Mouse (Mus musculus) CH12F3 (cell line): ENCODE measurements around the gene Cyp27b1.
"Not testable (repeated sequence)": the region's sequence is repeated elsewhere in the genome, so short reads cannot be mapped to it uniquely, and the experiment has no call there.

Experiments used
- in situ Hi-C: fragments of 300-500 bp; cut with MboI; formaldehyde crosslinking; loops from 2 replicates; pipeline ENCODE4 v1.14.3; 2020; ENCODE audit warnings: low sequenced_read_pairs

Cyp27b1 gene

DNA sequence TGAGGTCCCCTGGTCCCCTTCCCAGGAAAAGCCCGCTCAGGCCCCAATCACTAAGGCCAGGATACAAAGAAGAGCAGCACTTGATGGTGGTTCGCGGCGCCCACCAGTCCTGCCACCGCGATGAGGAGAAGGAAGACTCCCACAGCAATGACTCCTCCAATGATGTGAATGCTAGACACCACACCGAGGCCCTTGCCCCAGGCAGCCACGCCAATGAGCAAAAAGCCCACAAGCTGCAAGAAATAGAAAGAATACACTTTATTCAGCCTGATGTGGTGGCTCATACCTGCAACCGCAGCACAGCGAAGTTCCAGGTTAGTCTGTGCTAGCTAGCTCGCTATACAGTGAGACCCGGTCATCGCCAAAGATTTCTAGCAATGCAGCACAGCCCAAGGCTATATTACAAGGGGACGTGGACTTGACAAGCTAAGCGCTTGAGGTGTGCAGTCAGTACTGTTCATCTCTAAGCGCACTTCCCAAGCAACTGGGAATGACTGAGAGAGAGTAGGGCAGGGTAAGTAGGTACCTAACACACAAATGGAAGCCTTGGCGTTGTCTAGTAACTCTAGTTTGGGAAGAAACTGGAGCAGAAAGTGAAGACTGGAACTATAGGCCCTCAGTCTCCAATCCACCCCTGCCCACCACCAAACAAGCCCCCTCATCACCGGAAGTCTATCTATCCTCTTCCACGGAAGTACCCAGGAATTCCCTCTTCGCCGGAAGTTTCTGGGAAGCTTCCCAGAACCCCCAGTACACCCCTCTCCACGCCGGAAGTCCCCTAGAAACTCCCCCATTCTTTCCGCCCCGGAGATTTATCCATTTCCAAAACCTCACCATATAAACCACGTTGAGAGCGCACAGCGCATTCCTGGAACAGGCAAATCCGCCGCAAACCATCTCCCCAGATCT is 21.5 kb downstream of the Cyp27b1 start:
- in situ Hi-C loops: no loop called here

DNA sequence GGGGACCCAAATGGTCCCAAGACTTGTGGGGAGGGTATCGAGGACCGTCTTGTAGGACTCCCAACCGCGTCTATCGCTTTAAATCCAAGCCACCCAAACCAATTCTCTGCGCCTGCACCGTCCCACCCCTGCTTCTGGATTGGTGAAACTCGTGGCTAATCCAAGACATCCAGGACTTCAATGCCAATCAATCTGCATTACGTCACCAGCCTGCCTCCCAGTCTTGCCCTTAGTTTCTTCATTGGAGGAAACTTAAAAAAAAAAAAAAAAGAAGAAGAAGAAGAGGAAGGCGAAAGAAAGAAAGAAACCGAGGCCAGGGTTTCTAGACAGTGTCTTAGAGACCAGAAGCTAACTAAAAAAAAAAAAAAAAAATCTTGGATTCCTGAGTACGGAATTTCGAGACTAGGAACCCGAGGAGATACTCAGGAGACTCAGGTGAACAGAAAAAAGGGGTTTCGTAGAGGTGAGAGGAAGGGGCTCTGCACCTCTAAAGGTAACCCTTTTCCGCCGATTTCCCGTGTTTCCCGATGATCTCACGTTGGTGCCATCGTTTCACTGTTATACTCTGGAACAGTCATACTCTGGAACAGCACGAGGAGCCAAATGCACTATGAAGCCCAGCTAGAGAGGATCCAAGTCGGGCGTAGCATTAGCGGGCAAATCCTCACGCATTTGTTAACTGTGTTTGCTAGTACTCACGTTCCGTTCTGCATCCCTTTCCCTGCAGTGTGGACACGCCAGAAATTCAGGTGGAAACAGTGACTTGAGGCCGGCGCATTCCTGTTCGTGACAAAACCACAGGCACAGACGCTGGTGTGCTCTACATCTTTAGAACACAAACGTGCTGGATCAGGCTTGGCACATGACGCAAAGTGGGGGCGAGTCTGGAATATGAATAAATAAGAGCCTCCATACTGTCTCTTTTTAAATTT is 22.4 kb downstream of the Cyp27b1 start, which contains the start of gene Tspan31:
Gene Tspan31 (minus strand): TSS at position 75 of the 932 bp plus-strand sequence.
- in situ Hi-C loops: no loop called here

DNA sequence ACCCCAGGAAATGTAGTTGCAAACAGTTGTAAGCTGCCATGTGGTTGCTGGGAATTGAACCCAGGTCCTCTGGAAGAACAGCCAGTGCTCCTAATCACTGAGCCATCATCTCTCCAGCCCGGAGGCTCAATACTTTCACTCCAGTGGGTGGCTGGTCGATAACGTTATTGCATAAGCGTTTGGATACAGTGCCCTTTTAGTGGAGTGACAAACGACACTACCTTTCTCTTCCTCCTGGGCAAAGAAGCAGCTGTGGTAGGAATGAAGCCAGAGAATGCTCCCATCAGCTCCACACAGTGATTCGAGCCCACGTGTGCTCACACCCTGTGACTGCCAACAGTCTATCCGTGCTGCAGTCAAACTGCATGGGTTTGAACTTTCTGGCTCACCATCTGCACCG is 23.2 kb downstream of the Cyp27b1 start:
- in situ Hi-C loops: no loop called here

DNA sequence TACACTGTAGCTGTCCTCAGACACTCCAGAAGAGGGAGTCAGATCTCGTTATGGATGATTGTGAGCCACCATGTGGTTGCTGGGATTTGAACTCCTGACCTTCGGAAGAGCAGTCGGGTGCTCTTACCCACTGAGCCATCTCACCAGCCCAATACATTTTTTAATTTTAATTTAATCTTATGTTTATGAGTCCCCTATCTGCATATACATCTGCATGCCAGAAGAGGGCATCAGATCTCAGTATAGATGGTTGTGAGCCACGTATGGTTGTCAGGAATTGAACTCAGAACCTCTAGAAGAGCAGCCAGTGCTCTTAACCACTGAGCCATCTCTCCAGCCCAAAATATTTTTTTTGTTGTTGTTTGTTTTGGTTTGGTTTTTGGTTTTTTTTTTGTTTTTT is 24.2 kb downstream of the Cyp27b1 start:
- in situ Hi-C loops: not testable (repeated sequence)

DNA sequence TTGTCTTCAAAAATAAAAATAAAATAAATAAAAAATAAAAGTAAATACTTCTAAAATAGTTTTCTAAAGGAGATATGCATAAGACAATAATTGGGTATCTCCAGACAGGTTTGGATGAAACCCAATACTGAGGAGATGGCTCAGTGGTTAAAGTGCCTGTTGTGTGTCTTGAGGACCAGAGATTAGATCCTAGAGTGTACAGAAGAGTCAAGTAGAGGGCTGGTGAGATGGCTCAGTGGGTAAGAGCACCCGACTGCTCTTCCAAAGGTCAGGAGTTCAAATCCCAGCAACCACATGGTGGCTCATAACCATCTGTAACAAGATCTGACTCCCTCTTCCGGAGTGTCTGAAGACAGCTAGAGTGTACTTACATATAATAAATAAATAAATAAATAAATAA is 24.9 kb downstream of the Cyp27b1 start:
- in situ Hi-C loops: not testable (repeated sequence)

DNA sequence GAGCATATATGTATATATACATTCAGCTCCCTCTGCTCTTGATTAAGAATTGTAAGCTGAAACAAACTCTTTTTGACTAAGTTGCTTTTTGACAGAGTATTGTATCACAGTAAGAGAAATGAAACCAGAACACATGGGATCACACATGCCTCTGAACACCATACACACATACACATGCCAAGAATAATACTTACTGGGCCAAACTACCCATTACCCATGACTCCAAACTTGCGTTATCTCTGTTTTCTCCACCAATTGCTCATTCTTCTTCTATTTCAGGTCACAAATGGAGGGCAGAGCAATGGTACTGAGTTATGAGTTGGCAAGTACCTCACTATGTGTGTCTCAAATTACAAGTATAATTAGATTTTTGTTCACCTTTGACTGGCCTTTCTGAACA is 25.9 kb downstream of the Cyp27b1 start:
- in situ Hi-C loops: no loop called here

DNA sequence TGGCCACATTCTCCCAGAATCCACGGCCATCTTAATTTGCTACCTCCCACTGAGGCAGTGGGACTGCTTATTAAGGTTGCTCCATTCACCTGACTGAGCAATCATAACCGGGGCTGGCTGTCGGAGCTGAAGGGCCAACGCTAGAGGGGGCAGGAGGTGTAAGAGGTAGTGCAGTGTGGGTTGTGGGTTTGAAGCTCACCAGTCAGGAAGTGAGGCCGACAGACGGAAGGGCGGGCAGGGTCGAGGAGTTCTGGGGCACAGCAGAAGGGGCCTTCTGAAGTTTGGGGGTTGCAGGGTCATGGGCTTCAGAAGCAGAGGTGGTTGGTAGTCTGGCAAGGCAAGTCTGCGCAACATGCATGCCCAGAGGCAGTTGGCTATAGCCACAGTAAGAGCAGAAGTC is 27.0 kb downstream of the Cyp27b1 start, which contains the start of gene Agap2:
Gene Agap2 (plus strand): TSS at position 205 of the 400 bp plus-strand sequence.
- in situ Hi-C loops: no loop called here

DNA sequence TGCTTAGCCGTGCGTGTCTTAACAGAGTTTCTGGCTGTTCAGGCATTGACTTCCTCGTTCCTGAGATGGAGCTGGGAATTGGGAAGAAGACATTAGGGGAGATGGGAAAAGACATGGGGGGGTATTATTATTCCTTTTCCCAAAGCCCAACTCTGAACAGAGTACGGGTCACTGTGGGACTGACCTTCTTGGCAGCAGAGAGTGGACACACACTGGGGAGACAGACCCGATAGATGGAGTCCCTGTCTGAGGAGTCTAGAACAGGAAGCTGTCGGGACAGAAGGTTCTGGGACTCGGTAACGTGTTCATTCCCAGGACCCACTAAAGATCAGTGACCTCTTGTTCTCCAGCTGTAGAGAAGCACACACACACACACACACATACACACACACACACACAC is 27.6 kb downstream of the Cyp27b1 start:
- in situ Hi-C loops: no loop called here

DNA sequence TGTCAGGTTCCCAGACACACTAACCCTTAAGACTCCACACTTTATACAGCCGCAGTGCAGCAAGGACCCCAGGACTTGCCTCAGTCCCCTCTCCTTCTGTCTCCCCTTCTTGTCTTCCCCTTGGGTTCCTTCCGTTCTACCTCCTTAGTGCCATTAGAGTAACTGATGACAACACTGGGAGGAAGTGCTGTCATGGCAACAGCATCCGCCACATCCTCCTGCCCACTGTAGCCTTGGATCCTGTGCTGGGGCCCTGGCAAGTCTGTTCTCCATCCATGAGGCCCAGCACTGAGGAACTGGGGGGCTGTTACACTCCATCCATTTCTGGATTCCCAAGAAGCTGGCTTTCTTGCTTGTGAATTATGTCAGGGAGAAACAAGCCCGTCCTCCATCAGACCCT is 28.0 kb downstream of the Cyp27b1 start:
- in situ Hi-C loops: no loop called here

DNA sequence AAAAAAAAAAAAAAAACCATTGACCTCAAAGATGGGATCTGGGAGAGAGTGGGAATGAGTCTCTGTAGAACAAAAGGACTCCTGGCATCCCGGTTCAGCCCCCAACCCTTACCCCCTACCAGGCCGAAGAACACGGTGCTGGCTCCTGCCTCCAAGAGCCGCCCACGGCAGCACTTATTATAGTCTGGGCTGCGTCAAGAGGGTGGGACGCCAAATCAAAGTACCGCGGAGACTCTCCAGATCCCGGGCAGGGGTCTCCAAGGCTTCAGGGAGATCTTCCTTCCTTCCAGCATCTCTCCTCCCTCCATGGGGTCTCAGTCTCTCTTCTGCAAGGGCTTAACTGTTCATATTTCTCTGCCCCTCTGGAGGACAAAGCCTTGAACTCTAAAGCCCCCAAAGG is 29.5 kb downstream of the Cyp27b1 start:
- in situ Hi-C loops: no loop called here

DNA sequence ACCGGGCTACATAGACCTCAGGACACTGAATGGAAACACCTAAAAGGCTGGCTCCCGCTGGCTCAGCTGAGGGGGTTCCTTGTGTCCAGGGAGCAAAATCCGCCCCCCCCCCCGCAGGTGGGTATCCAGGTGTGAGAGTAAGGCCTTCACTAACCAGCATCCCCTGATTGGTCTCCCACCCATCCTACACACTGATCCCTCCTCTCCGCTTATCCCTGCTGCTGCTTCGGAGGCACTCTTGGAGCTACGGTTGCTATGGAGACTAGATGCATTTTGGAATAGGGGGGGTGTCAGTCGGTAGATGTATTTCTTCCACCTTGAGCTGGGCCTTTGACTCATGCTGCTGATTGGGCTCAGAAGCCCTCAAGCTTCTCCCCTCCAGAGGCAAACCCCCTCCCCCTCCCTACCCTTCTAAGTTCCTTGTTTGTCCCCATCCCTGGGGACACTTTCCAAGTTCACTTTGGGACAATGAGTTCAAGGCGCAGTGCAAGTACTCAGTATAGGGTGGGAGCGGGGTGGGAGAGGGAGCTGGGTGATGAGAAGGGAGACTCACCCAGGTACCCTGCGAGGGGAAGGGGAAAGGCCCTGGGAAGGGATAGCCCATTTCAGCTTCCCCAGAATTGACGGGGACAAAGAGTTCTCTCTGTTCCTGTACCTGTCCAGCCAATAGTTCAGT is 30.1 kb downstream of the Cyp27b1 start:
- in situ Hi-C loops: no loop called here

DNA sequence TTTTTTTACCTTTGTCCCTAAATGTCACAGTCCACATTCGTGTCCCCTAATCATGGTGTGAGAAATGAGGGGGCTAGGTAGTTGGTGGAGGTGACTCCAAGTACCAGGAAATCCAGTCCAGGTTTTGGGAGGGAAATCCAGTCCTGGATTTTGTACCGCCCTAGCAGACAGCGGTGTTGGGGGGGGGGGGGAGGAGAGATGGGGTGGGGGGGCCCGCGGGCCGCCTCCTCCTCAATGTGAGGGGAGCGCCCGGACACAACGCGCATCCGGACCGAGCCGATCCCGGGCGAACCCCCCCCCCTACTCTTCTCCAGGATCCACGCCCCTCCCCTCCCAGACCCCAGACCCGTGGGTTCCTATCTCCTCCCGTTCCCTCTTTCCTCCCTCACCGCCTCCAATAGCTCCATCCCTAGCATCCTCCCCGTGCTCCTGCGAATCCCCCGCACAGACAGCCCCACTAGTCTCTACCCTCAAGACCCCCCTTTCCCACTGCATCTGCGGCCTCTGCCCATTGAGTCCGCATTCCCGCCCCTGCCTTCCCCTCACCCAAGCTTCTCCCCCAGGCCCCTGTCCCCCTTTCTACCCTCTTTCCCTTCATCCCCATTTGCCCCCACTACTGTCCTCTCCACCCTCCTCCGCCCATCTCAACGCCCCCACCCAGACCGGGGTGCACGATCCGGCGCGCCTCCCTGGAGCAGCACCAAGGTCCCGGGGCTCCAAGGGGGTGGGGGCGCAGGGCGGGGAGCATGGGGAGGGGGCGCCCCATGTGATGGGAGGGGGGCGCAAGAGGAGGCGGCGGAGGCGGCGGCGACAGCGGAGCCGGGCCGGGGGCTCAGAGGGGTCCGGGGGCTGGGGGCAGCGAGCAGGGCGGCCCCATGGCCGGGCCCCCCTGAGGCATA is 30.9 kb downstream of the Cyp27b1 start:
- in situ Hi-C loops: no loop called here

DNA sequence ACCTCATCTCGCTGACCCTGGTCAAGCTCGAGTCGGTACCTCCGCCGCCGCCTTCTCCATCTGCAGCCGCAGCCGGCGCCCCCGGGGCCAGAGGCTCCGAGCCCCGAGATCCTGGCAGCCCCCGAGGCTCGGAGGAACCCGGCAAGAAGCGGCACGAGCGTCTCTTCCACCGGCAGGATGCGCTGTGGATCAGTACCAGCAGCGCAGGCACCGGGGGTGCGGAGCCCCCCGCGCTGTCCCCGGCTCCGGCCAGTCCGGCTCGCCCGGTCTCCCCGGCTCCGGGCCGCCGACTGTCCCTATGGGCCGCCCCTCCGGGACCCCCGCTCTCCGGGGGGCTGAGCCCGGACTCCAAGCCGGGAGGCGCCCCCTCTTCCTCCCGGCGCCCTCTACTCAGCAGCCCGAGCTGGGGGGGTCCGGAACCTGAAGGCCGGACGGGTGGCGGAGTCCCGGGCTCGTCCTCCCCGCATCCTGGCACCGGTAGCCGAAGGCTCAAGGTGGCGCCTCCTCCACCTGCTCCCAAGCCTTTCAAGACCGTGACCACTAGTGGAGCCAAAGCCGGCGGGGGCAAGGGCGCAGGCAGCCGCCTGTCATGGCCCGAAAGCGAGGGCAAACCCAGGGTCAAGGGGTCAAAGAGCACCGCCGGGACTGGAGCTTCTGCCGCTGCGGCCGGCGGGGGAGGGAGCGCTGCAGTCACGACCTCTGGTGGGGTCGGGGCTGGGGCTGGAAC is 31.8 kb downstream of the Cyp27b1 start:
- in situ Hi-C loops: no loop called here

DNA sequence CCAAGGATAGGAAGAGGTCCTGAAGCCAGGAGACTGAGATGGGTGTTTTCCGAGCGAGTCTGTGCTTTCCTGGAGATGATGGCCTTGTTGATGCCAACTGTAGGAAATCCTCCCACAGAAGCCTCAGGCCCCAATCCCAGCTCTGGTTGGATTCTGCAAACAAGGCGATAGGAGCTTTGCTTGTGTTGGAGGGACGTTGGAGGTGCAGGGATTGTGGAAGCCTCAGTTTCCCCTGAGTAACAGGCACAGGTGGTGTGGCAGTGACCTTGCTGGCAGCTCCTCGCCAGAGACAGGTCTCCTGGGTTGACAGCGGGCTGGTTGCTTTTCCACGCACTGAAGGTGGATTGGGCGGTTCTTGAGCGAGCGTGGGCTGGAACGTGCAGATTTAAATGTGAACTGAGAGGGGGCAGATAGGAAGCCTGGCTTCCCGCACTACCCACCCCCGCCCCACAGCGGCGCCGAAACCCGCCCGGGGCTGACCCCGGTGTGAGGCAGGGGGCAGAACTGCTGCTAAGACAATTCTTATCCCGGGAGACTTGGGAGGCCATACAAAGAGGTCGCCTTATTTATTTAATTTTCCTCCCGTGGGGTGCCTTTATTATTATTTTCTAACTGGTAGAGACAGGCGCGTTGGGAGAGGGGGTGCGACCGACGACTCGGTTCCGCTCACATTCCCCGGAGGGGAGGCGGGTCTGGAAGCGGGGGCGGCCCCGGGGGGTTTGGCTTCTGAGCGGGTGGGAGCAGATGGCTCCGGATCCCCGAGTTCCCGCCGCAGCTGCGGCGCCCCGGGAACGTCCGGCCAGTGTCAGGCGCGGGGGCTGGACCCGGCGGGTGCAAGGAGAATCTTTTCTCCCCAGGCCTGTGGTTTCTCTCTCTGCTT is 33.1 kb downstream of the Cyp27b1 start:
- in situ Hi-C loops: no loop called here

DNA sequence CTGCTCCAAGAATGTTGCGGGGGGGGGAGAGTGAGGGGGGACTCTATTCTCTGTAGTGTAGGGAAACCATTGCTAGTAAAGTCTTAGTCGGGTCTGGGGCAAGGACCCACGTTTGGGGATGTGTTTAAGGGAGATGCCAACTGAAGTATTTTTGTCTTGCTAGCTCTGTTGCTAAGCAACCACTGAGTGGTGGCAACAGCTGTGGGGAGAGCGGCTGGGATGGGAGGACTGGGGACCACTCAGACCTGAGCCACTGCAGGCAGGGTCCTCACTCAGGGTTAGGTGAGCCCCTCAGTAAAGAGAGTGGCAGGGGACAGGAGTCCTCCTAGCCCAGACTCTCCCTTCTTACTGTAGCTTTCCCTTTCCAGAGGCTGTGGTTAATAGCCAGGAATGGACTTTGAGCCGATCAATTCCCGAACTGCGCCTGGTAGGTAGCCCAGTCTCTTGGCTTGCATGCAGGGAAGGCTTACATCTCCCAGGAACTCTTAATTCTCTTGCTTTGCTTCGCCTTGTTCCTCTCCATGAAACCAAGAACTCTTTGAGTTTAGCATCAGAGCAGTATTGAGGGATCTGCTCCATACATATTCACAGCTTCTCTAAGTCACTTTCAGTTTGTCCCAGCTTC is 34.1 kb downstream of the Cyp27b1 start:
- in situ Hi-C loops: no loop called here

DNA sequence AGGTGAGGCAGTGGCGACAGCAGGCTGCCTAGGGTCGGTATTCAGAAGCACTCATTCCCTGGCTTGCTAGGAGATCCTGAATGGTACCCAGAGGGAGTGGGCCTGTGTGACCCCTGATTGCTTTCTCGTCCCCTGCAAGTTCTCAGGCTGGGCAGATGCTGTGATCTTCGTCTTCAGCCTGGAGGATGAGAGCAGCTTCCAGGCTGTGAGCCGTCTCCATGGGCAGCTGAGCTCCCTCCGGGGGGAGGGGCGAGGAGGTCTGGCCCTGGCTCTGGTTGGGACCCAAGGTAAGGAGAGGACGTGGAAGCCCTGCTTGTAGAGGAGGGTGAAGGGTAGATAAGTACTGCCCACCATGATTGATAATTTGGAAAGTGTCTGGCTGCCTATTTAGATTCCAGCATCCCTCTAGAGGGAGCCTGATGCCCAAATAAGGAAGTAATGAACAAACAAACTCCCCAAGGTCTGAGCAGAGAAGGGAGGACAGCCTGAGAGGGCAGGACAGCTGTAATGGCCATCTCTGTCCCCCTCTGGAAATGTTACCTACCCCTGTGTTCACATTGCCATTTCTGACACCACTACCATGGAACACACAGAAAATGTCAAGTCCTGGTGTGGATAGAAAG is 35.4 kb downstream of the Cyp27b1 start:
- in situ Hi-C loops: no loop called here

DNA sequence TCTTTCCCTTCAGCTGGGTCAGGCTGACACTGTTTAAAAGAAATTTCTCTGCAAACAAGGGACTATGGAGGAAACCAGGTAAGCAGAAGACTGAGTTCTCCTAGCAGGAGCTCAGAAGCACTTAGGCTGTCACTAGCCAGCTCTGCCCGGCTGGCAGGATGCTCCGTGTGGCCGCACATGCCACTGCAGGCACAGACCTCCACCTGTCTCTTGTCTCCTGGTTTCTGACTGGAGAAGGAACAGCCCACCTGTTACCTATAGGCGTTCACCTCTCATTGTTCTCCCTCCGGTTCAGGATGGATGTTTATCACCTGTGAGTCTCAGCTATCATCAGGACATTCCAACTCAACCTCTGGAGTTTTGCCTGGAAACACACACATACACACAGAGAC is 35.9 kb downstream of the Cyp27b1 start:
- in situ Hi-C loops: no loop called here

DNA sequence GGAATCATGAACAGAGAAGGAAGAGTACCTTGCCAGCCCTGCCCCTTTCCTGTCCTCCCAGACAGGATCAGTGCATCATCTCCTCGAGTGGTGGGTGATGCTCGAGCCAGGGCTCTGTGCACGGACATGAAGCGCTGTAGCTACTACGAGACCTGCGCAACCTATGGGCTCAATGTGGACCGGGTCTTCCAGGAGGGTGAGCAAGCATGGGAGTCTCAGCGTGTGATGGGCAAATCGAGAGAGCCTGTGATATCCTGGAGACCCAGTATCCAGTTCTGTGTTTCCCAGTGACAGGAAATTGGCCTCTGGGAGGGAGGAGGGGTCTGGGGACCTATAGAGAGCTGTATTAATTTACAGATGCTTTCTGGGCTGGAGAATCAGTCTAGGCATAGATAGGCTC is 37.0 kb downstream of the Cyp27b1 start:
- in situ Hi-C loops: no loop called here
